Mouse (Mus musculus): ENCODE data around the gene Uck2.

DNA sequence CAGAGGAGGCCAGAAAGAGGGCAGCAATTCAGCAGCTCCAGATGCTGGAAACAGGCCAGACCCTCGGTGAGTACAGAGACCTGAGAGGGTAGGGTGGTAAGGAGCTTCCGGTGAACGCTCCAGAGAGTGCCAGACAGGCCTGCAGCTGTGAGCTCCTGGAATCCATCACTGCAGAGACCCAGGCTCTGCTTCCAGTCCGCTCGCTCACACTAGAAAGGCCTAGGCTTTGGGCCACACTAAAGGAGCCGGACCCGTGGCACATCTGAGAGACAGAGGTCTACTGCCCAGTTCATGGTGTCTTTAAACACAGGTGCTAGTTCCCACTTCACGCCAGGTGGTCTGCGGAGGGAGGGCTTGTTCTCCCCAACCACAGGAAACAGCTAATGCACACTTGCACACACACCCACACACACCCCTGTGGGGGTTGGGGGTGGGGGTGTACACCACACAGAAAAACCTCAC lies 39.9 kb downstream of the Uck2 start:
- no peak for TF ChIP-seq CTCF (IDR thresholded peaks at IDR 0.05; ENCODE audit: borderline replicate concordance, control insufficient read depth, extremely low read depth, insufficient read depth, low read length, poor library complexity)
- no peak for TF ChIP-seq POLR2A (IDR thresholded peaks at IDR 0.05; ENCODE audit: control insufficient read depth, extremely low read depth, insufficient read depth, low read length, poor library complexity)
